Mouse (Mus musculus) forebrain, embryonic 14.5 days (tissue): ENCODE data around the gene Lancl1. TPM values are rescaled to one million over a fixed set of nuclear protein-coding genes. Genes with fewer than 3 reads are reported as not detected.

Experiments used
- ATAC-seq: fragments of 200-750 bp; cut with Nextera tagmentation; 2 replicates; pipeline ENCODE4 v1.8.0; 2017; ENCODE audit warnings: mild to moderate bottlenecking, moderate library complexity
- DNase-seq: peaks from one replicate; pipeline ENCODE4 v3.0.0-alpha.2; 2015; ENCODE audit warnings: low spot score
- H3K27ac ChIP-seq: fragments of 300-500 bp; sonication (generic); 2 replicates; pipeline ENCODE4 v1.5.1; 2014; ENCODE audit warnings: low read depth, mild to moderate bottlenecking, control low read depth, low read length, moderate library complexity
- H3K27me3 ChIP-seq: fragments of 300-500 bp; sonication (generic); replicated peaks from 2 replicates; pipeline ENCODE4 v1.6.1; 2014; ENCODE audit warnings: low read length, control low read depth, mixed read lengths; ENCODE audit not compliant: control insufficient read depth, insufficient read depth
- H3K36me3 ChIP-seq: fragments of 300-500 bp; sonication (generic); 2 replicates; pipeline ENCODE4 v1.6.1; 2014; ENCODE audit warnings: low read length, control low read depth; ENCODE audit not compliant: control insufficient read depth, insufficient read depth
- H3K4me1 ChIP-seq: fragments of 300-500 bp; sonication (generic); 2 replicates; pipeline ENCODE4 v1.6.1; 2014; ENCODE audit warnings: antibody characterized with exemption, low read length, control low read depth; ENCODE audit not compliant: control insufficient read depth, insufficient read depth
- H3K4me2 ChIP-seq: fragments of 300-500 bp; sonication (generic); 2 replicates; pipeline ENCODE4 v1.6.1; 2014; ENCODE audit warnings: mild to moderate bottlenecking, control low read depth, low read length
- H3K4me3 ChIP-seq: fragments of 300-500 bp; sonication (generic); 2 replicates; pipeline ENCODE4 v1.5.1; 2014; ENCODE audit warnings: low read depth, low read length, control low read depth
- H3K9ac ChIP-seq: fragments of 300-500 bp; sonication (generic); 2 replicates; pipeline ENCODE4 v1.6.1; 2014; ENCODE audit warnings: mild to moderate bottlenecking, low read length, control low read depth, moderate library complexity
- H3K9me3 ChIP-seq: fragments of 300-500 bp; sonication (generic); replicated peaks from 2 replicates; pipeline ENCODE4 v1.6.1; 2016; ENCODE audit warnings: low read length, control low read depth, mixed read lengths; ENCODE audit not compliant: control insufficient read depth
- WGBS: fragments of 180-500 bp; shearing (Covaris S2); extraction: QIAGEN DNeasy Blood & Tissue Kit; methylation state at CpG from one replicate; pipeline ENCODE4 v1.1.7; 2014; 5-methylcytosine and 5-hydroxymethylcytosine counted together
- polyA plus RNA-seq: library from polyadenylated mRNA; unstranded; fragments of >200 nt; fragmentation: Nextera tagmentation; extraction: Ambion mirVana; gene quantifications from 2 replicates; pipeline ENCODE4 v1.2.1, GENCODE M21; 2014

Lancl1 gene
- polyA plus RNA-seq, 1 experiment from 2014 or later: 197 TPM

DNA sequence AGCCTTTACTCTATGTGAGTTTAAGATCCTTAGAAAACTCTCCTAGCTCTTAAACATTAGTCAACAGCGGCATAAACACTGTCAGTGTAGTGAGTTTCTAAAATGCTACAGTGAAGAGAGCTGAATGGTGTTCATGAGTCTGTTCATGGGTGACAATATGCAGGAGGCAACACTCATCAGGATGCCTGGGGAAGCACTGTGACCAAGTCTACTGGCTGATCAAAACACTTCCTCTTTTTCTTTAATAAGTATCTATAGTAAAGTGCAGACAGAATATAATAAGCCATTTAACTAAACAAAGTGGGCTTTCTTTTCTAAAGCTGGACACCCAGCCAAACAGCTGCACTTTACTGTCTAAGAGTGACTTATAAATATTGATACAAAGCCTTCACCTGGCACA is 37.3 kb downstream of the Lancl1 start:
- H3K27ac ChIP-seq: no peak overlapping the region
- ATAC-seq (no peak), DNase-seq (no peak)
- H3K4me2 ChIP-seq: no peak overlapping the region
- no peak overlapping the region for H3K4me3 ChIP-seq
- no peaks in the 10 kb centered on the region for H3K9me3 ChIP-seq
- H3K27me3 ChIP-seq: no peaks in the 10 kb centered on the region
- H3K36me3 ChIP-seq: peaks cover 63% of the 10 kb centered on the region
- H3K9ac ChIP-seq: no peak overlapping the region
- 84% methylated on average over 1 of the region's 1 CpGs for WGBS
- no peaks in the 10 kb centered on the region for H3K4me1 ChIP-seq

DNA sequence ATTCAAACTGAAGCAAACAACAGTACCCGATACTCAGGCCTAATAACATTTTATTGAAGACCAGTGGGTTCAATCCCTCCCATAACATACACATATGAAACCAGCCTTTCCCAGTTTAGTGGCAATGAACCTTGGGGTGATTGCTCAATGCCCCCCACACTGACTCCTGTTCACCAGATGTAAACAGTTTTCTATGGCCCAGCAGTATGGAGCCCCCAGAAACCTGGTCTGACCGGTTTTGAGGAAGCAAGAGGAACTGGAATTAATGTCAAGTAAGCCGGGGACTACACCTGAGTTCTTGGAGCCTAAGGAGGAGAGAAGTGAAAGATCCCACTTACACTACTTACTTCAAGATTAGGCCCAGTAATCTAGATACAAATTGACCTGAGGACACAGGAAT is 38.2 kb downstream of the Lancl1 start:
- H3K4me3 ChIP-seq: no peak overlapping the region
- DNase-seq (no peak), ATAC-seq (no peak)
- WGBS: 86% methylated on average over 3 of the region's 3 CpGs
- no peaks in the 10 kb centered on the region for H3K4me1 ChIP-seq
- H3K27ac ChIP-seq: no peak overlapping the region
- H3K36me3 ChIP-seq: peaks cover 54% of the 10 kb centered on the region
- H3K27me3 ChIP-seq: no peaks in the 10 kb centered on the region
- H3K9me3 ChIP-seq: no peaks in the 10 kb centered on the region
- H3K9ac ChIP-seq: no peak overlapping the region
- H3K4me2 ChIP-seq: no peak overlapping the region

DNA sequence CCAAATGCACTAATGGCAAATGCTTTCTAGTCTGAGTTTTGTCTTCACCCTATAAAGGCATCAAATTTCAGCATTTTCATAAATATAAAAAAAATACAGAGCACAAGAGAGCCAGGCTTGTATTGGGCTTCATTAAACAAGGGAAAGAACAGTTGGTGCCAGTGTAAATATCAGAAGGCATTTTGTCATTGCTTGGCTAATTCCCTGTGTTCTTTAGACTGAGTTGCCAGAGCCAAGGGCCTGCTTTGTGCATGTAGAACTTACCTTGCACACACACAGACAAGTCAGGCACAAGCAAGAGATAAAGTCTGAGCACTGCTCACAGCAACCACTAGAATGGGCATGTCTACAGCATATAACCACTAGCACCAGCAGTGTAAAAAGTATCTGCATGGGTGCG is 40.1 kb downstream of the Lancl1 start:
- no peaks in the 10 kb centered on the region for H3K27me3 ChIP-seq
- no peaks in the 10 kb centered on the region for H3K9me3 ChIP-seq
- ATAC-seq (no peak), DNase-seq (no peak)
- WGBS: 92% methylated on average over 1 of the region's 1 CpGs
- H3K4me3 ChIP-seq: no peak overlapping the region
- H3K4me2 ChIP-seq: no peak overlapping the region
- H3K27ac ChIP-seq: no peak overlapping the region
- no peak overlapping the region for H3K9ac ChIP-seq
- peaks cover 37% of the 10 kb centered on the region for H3K36me3 ChIP-seq
- no peaks in the 10 kb centered on the region for H3K4me1 ChIP-seq

DNA sequence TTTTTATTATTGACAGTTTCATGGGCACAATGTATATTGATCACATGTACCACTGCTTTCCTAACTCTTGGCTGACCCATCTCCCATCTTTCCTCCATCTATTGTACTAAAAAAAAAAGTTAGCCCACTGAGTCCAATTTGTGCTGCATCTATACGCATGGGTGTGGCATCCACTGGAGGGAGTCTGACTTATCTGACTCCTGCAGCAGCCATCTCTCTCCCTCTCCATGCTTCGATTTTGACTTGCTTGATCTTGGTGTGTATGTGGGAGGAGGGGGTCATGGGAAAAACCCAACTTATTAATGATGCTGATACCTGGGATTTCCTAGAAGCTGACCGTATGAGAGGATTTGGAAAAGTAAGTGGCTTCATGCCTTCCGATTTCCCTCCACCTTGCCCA is 40.5 kb downstream of the Lancl1 start:
- Histone ChIP-seq H3K36me3 (peaks cover 34% of the 10 kb centered on the region), H3K4me3 (no peak overlapping the region), H3K27me3 (no peaks in the 10 kb centered on the region), H3K9ac (no peak overlapping the region), H3K4me1 (no peaks in the 10 kb centered on the region), H3K27ac (no peak overlapping the region), H3K4me2 (no peak overlapping the region), H3K9me3 (no peaks in the 10 kb centered on the region)
- DNase-seq (no peak), ATAC-seq (no peak)
- WGBS: 95% methylated on average over 4 of the region's 4 CpGs

DNA sequence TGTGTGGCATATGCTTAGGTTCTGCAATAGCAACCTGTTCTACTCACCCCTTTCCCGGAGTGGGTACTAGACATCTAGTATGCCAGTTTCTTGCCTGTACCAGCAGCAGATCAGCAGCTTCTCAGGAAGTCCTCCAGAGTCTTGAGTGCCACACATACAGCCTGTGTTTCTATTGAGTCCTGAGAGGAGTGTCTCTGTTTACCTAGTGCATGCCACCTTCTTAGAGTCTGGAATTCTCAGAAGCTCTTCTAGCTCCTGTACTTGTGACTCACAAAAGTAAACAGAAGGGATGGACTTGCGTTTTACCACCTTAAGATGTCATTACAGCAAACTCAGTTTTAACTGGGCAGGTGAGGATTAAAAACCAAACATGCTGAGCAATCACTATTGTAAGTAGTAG is 41.9 kb downstream of the Lancl1 start:
- no peak for DNase-seq
- ATAC-seq: no peak
- Histone ChIP-seq H3K4me3 (no peak overlapping the region), H3K4me2 (no peak overlapping the region), H3K9ac (no peak overlapping the region), H3K27ac (no peak overlapping the region), H3K9me3 (no peaks in the 10 kb centered on the region), H3K4me1 (no peaks in the 10 kb centered on the region), H3K36me3 (peaks cover 20% of the 10 kb centered on the region), H3K27me3 (no peaks in the 10 kb centered on the region)
- 90% methylated on average over 2 of the region's 2 CpGs for WGBS

DNA sequence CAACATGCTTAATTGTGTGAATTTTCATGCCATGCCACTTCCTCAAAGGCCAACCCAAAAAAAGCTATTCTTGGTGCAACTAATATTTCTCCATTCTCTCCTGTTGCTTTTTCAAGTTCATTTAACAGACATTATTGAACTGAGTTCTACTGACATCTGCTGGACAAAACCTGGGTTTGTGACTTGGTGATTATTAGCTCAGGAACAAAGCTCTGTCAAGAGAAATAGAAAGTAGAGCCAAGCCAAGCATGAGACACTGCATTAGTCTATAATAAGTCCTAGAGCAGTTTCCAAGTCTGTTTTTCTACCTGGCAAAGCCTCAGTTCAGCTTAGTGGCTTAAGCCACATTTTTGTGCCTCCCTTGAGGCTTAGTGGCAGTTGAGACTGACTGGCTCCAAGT is 45.9 kb downstream of the Lancl1 start:
- H3K4me2 ChIP-seq: no peak overlapping the region

DNA sequence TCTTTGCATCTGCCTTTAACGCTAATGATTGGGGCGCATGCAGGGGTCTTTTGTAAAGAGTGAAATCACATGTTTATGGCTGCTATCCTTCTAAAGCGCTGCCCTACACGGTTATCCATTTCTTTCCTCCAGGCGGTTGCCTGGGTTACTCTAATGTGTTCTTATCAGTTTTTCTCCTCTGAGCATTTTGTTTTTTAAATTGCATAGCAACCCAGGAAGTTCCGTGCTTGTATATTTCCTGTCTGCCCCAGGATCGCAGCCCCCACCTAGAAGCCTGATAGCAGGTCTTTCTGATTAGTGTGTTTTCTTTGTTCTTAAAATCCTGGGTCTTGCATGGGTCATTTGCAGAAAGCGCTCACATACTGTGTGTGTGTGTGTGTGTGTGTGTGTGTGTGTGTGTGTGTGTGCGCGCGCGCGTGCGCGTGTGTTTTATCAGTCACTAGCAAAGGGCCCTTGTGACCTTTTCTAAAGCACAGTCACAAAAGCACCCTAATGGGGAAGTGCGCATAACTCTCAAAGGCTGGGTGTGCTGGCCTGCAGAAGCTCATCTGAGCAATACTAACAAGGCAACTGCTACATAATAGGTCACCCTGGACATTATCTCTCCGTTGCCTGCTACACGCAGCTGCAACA is 51.0 kb downstream of the Lancl1 start:
- Histone ChIP-seq H3K27me3 (no peaks in the 10 kb centered on the region), H3K9me3 (no peaks in the 10 kb centered on the region), H3K4me2 (no peak overlapping the region), H3K4me3 (no peak overlapping the region), H3K27ac (no peak overlapping the region), H3K9ac (no peak overlapping the region), H3K36me3 (no peaks in the 10 kb centered on the region), H3K4me1 (no peaks in the 10 kb centered on the region)
- DNase-seq (peak; percentile 25), ATAC-seq (peak; percentile 54; the same call in 1 of the 2 replicates)
- WGBS: 80% methylated on average over 18 of the region's 18 CpGs

More for the DNA sequence above, 45.9 kb downstream of the Lancl1 start:
- DNase-seq (peak; percentile 70), ATAC-seq (no peak)
- Histone ChIP-seq H3K36me3 (0 out of 2 replicates have a peak, but pooled peaks cover 8% of the 10 kb centered on the region), H3K4me3 (no peak overlapping the region), H3K9ac (no peak overlapping the region), H3K27me3 (no peaks in the 10 kb centered on the region), H3K27ac (no peak overlapping the region), H3K4me1 (no peaks in the 10 kb centered on the region), H3K9me3 (no peaks in the 10 kb centered on the region)

DNA sequence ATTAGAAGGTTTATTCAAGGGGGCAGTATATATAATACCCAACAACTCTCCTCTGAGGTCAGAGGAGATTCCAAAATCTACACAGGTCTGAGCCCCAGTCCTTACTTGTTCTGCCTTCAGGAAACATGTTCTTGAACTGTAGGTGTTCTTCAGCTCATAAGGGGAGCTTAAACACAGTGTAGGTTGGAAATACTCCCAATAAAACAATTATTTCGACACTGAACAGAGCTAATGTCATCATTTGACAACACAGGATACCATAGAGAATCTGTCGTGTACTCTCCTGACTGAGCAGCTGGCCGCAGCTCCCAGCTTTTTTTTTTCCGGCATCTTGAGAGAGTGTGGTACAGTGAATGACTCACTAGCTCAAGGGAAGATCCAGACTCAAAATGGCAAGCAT is 52.8 kb downstream of the Lancl1 start:
- H3K4me3 ChIP-seq: no peak overlapping the region
- H3K9me3 ChIP-seq: no peaks in the 10 kb centered on the region
- ATAC-seq: no peak
- no peak overlapping the region for H3K27ac ChIP-seq
- 91% methylated on average over 4 of the region's 4 CpGs for WGBS
- DNase-seq: no peak
- H3K4me2 ChIP-seq: no peak overlapping the region
- H3K27me3 ChIP-seq: no peaks in the 10 kb centered on the region
- no peaks in the 10 kb centered on the region for H3K4me1 ChIP-seq
- no peaks in the 10 kb centered on the region for H3K36me3 ChIP-seq
- no peak overlapping the region for H3K9ac ChIP-seq

DNA sequence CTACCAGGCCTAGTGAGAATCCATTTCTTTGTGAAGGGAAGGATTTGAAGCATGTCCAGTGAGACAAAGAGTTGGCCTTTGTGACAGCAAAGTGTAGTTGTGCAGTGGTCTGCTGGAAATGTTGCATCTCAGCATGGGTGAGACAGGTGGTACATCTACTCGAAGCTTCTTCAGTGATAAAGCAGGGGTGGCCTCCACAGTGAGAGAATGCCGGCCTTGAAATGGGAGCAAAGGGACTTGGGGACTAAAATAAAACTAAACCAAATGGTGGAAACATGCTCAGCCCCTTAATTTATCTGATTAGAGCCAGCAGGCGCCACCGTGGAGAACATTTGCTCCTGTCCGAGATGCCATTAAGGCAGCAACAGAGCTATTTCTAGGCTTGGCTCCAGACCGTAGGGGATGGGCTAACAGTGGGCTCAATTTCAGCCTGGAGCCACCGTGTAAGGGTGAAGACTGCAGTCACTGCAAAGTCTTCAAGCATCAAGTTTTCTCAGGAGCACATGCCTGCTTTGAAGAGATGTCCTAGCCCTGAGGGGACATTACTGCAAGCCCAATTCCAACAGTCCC is 53.5 kb downstream of the Lancl1 start:
- Histone ChIP-seq H3K36me3 (no peaks in the 10 kb centered on the region), H3K4me1 (no peaks in the 10 kb centered on the region), H3K9ac (no peak overlapping the region), H3K4me2 (no peak overlapping the region), H3K27ac (no peak overlapping the region), H3K4me3 (no peak overlapping the region), H3K9me3 (no peaks in the 10 kb centered on the region), H3K27me3 (no peaks in the 10 kb centered on the region)
- DNase-seq (no peak), ATAC-seq (no peak)
- 80% methylated on average over 7 of the region's 7 CpGs for WGBS
